Mouse (Mus musculus): ENCODE measurements around the gene Gm21149. TPM values are rescaled to one million over a fixed set of nuclear protein-coding genes. Genes with fewer than 3 reads are reported as not detected.
A peak's percentile ranks its signal among the peaks of the same experiment; 100 is the strongest.
"Not testable (repeated sequence)": the region's sequence is repeated elsewhere in the genome, so short reads cannot be mapped to it uniquely, and the experiment has no call there.

Gene Gm21149
- polyA plus RNA-seq, 1 experiment from 2014 or later, result 0.17 TPM

GRCm38 (mm10) chr5:15463561-15463960 is 12.8 kb downstream of the Gm21149 start:
- DNase-seq (ENCODE audit: low spot score), result not testable (repeated sequence)

DNA sequence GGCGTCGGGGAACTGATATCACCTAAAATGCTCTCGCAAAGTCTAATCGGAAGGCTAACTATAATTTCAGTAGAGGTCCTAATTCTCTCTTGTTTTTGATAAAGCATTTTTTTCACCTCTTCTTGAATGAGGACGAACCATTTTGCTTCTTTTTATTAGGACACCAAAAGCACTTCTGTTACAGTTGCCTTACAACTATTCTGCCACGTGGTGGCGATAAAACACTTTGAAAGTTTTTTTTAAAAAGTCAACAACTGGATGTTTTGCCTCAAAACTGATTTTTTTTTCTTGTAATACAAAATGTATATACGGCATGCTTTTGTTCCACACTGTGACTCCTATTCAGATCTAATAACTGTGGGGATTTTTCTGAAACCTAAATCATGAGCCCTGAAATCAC is 14.7 kb downstream of the Gm21149 start:
- DNase-seq (ENCODE audit: low spot score), result peak; percentile 1

GRCm38 (mm10) chr5:15457865-15458571 is 18.3 kb downstream of the Gm21149 start:
- peak; percentile 1 for DNase-seq (ENCODE audit: low spot score)

Other genes with a start within 250 kb of the Gm21149 start
- gene Gm21190, start 52.7 kb upstream of the Gm21149 start, polyA plus RNA-seq (2015; fragmentation: Nextera tagmentation; extraction: Ambion mirVana), result 0.17 and 0.27 TPM in 2 replicates
- gene Gm21083, start 100.8 kb upstream of the Gm21149 start, polyA plus RNA-seq (2015; fragmentation: Nextera tagmentation; extraction: Ambion mirVana), result 0.28 and 0.33 TPM in 2 replicates
- gene Speer4d, start 142.5 kb upstream of the Gm21149 start, polyA plus RNA-seq (2015; fragmentation: Nextera tagmentation; extraction: Ambion mirVana), result 0.28 TPM in 1 of 2 replicates, not detected in the other
- gene 4930572O03Rik, start 180.5 kb upstream of the Gm21149 start, polyA plus RNA-seq (2015; fragmentation: Nextera tagmentation; extraction: Ambion mirVana), result not detected in 2 replicates
- gene Speer4c, start 237.7 kb upstream of the Gm21149 start, polyA plus RNA-seq (2015; fragmentation: Nextera tagmentation; extraction: Ambion mirVana), result 0.72 and 0.82 TPM in 2 replicates

All from thymus, postnatal 0 days (tissue).